Mouse (Mus musculus) liver, adult 2 months (tissue): Measurements from ENCODE around the gene Aox1. TPM values are rescaled to one million over a fixed set of nuclear protein-coding genes. Genes with fewer than 3 reads are reported as not detected.
A peak's percentile ranks its signal among the peaks of the same experiment; 100 is the strongest.

Experiments
- DNase-seq: peaks from one replicate; pipeline ENCODE4 v3.0.0-alpha.2; 2011; ENCODE audit warnings: low read depth, low spot score; ENCODE audit errors: extremely low read depth
- H3K27ac ChIP-seq: fragments of 200-500 bp; replicated peaks from 2 replicates; pipeline ENCODE4 v1.5.1; 2012; ENCODE audit warnings: low read depth, mild to moderate bottlenecking, control low read depth, inconsistent platforms, low read length; ENCODE audit not compliant: insufficient read depth
- H3K27me3 ChIP-seq: fragments of 200-500 bp; 2 replicates; pipeline ENCODE4 v1.6.1; 2012; ENCODE audit warnings: mild to moderate bottlenecking, moderate library complexity, low read length, inconsistent platforms; ENCODE audit not compliant: control insufficient read depth, insufficient read depth
- H3K36me3 ChIP-seq: fragments of 200-500 bp; 2 replicates; pipeline ENCODE4 v1.6.1; 2012; ENCODE audit warnings: low read length, inconsistent platforms; ENCODE audit not compliant: control insufficient read depth, insufficient read depth
- H3K4me1 ChIP-seq: fragments of 200-500 bp; 2 replicates; pipeline ENCODE4 v1.6.1; 2011; ENCODE audit warnings: low read length; ENCODE audit not compliant: control insufficient read depth, insufficient read depth
- H3K4me3 ChIP-seq: fragments of 200-500 bp; 2 replicates; pipeline ENCODE4 v1.5.1; 2011; ENCODE audit warnings: low read depth, mild to moderate bottlenecking, control low read depth, low read length, moderate library complexity; ENCODE audit not compliant: insufficient read depth
- H3K79me2 ChIP-seq: fragments of 200-500 bp; 2 replicates; pipeline ENCODE4 v1.6.1; 2012; ENCODE audit warnings: inconsistent platforms, mild to moderate bottlenecking, low read length, moderate library complexity; ENCODE audit not compliant: control insufficient read depth, insufficient read depth
- H3K9ac ChIP-seq: fragments of 200-500 bp; 2 replicates; pipeline ENCODE4 v1.6.1; 2012; ENCODE audit warnings: low read depth, mild to moderate bottlenecking, control low read depth, inconsistent platforms, low read length
- CTCF ChIP-seq: fragments of 200-500 bp; IDR thresholded peaks from 2 replicates; pipeline ENCODE4 v1.5.1; 2011; ENCODE audit warnings: low read depth, low read length, control low read depth
- POLR2A ChIP-seq: fragments of 200-500 bp; IDR thresholded peaks from 2 replicates; pipeline ENCODE4 v1.6.1; 2011; ENCODE audit warnings: low read length, control low read depth; ENCODE audit not compliant: insufficient read depth; ENCODE audit errors: extremely low read depth
- WGBS: fragments of 180-500 bp; shearing (Covaris S2); methylation state at CpG from one replicate; pipeline ENCODE4 v1.1.7; 2018; 5-methylcytosine and 5-hydroxymethylcytosine counted together
- polyA plus RNA-seq: library from polyadenylated mRNA; depleted of rRNA; stranded (reverse); fragments of >200 nt; gene quantifications from 2 replicates; pipeline ENCODE4 v1.2.3, GENCODE M21; 2012
- total RNA-seq: library from RNA; depleted of rRNA; stranded (reverse); fragments of >200 nt; gene quantifications from 2 replicates; pipeline ENCODE4 v1.2.3, GENCODE M21; 2014

Aox1 gene
- total and polyA plus RNA-seq, 2 experiments, result 19.5 to 37.1 TPM

DNA sequence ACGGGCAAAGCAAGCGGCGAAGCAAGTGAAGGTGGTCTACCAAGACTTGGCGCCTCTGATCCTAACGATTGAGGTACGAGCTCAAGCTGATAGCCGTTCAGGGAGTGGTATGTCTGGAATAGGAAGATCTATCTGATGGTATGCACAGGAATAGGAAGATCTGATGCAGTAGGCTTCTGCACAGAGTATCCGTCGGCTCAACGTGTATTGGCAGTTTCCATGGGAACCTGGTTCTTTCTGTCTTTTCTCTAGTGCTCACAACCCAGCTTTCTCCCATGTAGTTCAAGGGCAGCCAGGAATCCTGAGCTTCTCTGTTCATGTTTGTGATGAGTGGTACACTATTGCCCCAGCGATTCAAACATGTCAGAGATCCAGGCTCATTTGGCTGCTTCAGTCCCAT lies 40.4 kb downstream of the Aox1 start:
- WGBS, result 94% methylated on average over 11 of the region's 11 CpGs
- TF ChIP-seq POLR2A, result no peak
- TF ChIP-seq CTCF, result no peak
- DNase-seq, result no peak
- Histone ChIP-seq H3K4me3 (no peak overlapping the region), H3K27me3 (no peaks in the 10 kb centered on the region), H3K36me3 (peaks cover 77% of the 10 kb centered on the region), H3K27ac (no peak overlapping the region; the same call in 1 of the 2 replicates), H3K9ac (no peak overlapping the region), H3K79me2 (no peaks in the 10 kb centered on the region), H3K4me1 (peaks cover 11% of the 10 kb centered on the region)

DNA sequence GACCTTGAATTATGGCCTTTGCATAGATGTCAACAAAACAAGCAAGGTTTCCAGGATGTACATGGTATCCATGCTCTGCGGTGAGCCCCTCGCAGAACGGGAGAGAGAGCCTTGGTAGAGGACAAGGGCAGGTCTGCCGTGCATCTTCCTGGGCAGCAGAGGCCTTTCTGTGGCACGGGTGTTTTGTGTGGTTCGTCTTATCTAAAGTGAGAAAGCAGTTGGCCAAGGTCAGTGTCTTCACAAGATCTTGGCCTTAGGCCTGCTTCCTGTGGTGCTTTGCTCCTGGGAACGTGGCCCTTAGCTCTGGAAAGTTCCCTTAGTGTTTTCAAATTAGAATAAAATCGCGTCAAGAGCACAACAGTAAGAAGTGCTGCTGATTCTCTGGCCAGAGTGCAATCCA lies 41.3 kb downstream of the Aox1 start:
- Histone ChIP-seq H3K4me1 (peaks cover 11% of the 10 kb centered on the region), H3K27me3 (no peaks in the 10 kb centered on the region), H3K4me3 (no peak overlapping the region), H3K79me2 (no peaks in the 10 kb centered on the region), H3K27ac (peak overlapping the region; percentile 77), H3K36me3 (peaks cover 77% of the 10 kb centered on the region), H3K9ac (no peak overlapping the region)
- no peak for DNase-seq
- WGBS, result 37% methylated on average over 9 of the region's 9 CpGs
- no peak for TF ChIP-seq POLR2A
- no peak for TF ChIP-seq CTCF

DNA sequence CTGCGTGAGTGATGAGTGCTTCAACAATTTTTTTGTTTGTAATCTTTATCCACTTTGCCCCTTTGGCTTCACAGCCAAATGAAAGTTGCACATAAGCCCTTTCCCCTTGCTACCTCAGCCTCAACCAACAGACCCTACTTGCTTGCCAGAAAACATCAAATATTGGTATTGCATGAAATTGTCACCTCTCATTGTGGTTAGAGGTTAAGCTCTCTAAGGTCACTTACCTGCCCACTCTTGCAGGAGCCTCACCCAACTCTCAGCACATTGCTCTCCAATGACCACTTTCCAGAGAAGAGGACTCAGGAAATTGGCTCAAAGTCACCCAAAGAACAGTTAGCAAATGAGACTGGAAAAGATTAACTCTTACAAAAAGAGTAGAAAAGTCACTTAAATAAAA lies 41.8 kb downstream of the Aox1 start:
- peaks cover 12% of the 10 kb centered on the region for H3K4me1 ChIP-seq
- TF ChIP-seq POLR2A (no peak), CTCF (no peak)

DNA sequence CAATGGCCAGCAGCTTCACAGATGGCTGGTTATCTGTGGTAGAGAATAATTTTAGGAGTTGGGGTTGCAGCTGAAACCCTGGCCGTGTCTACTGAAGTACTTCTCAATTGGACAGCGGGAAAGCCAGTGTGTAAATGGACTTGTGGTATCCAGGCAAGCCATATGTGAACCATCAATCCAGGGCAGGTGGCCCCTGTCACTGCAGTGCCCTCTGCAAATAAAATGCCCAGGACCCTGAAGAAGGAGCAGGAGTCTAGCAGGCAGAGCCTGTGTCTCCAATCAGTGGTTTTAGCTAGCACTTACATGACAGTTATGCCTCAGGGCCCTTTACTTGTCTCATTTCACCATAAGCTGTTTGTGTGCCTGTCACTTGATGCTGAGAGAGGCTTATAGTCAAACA lies 42.7 kb downstream of the Aox1 start:
- H3K4me3 ChIP-seq, result no peak overlapping the region
- peaks cover 18% of the 10 kb centered on the region for H3K4me1 ChIP-seq
- whole genome bisulfite sequencing, result 96% methylated on average over 2 of the region's 2 CpGs
- H3K27me3 ChIP-seq, result no peaks in the 10 kb centered on the region
- no peak for DNase-seq
- H3K27ac ChIP-seq, result peak overlapping the region; percentile 66
- TF ChIP-seq CTCF (no peak), POLR2A (no peak)
- H3K9ac ChIP-seq, result no peak overlapping the region
- peaks cover 79% of the 10 kb centered on the region for H3K36me3 ChIP-seq
- no peaks in the 10 kb centered on the region for H3K79me2 ChIP-seq

More for the DNA sequence above, 41.8 kb downstream of the Aox1 start:
- 14% methylated on average over 1 of the region's 1 CpGs for WGBS
- DNase-seq, result peak; percentile 97
- Histone ChIP-seq H3K79me2 (no peaks in the 10 kb centered on the region), H3K27me3 (no peaks in the 10 kb centered on the region), H3K4me3 (no peak overlapping the region), H3K36me3 (peaks cover 78% of the 10 kb centered on the region), H3K27ac (no peak overlapping the region; the same call in 1 of the 2 replicates), H3K9ac (no peak overlapping the region)

DNA sequence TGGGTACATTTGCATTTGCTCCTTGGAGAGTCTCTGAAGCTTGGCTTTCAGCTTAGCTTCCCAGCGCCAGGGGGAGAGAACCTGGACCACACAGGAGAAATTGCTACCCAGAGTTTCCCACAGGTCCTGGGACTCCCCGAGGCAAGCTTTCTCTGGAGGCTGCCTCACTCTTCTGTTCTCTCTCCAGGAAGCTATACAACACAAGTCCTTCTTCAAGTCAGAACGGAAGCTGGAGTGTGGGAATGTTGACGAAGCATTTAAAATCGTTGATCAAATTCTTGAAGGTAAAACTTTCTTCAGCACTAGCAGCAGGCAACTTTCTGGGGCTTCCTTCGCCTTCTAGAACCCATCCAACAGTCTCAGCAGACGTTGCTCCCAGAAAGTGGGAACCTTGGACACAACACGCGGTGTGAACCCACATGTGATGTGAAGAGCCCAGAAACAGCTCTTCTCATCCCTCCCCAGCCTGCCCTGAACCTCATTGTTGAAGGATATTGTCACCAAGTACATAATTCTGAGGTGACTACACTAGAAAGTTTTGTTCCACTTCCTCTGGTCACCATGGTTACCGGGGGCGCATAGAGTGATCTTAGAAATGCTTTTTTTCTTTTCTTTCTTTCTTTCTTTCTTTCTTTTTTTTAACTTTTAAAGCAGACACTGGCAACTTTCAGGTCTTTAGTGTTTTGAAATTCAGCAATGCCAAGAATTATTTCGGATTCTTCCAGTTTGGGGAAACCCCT lies 43.4 kb downstream of the Aox1 start:
- DNase-seq, result no peak
- 91% methylated on average over 12 of the region's 12 CpGs for WGBS
- Histone ChIP-seq H3K4me3 (no peak overlapping the region), H3K27me3 (no peaks in the 10 kb centered on the region), H3K4me1 (peaks cover 18% of the 10 kb centered on the region), H3K36me3 (peaks cover 78% of the 10 kb centered on the region), H3K27ac (no peak overlapping the region), H3K79me2 (no peaks in the 10 kb centered on the region), H3K9ac (no peak overlapping the region)
- TF ChIP-seq CTCF (no peak), POLR2A (no peak)

DNA sequence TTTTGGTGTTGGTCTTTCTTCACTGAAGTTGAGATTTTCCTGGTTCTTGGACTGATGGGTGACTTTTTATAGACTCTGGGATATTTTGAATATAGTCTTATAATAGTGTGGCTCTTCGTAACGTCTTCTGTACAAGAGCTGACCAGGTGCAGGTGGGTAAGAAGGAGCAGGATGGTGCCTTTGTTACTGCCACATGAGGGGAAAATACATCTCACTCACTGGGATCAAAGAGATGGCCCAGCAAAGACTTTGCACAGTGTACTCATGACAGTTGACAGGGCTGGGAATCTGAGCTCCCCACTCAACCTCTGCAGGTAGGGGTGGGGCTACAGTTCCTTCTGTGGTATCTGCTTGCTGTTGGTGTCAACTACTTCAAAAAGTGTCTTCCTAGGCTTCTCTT lies 44.5 kb downstream of the Aox1 start:
- no peak overlapping the region for H3K9ac ChIP-seq
- 99% methylated on average over 2 of the region's 2 CpGs for WGBS
- peaks cover 22% of the 10 kb centered on the region for H3K4me1 ChIP-seq
- TF ChIP-seq POLR2A, result no peak
- no peak for TF ChIP-seq CTCF
- DNase-seq, result no peak
- H3K27ac ChIP-seq, result no peak overlapping the region
- no peak overlapping the region for H3K4me3 ChIP-seq
- peaks cover 72% of the 10 kb centered on the region for H3K36me3 ChIP-seq
- H3K79me2 ChIP-seq, result no peaks in the 10 kb centered on the region
- H3K27me3 ChIP-seq, result no peaks in the 10 kb centered on the region
